Mouse (Mus musculus): ENCODE data around the gene Olfr1331.

GRCm38 (mm10) chr4:118901981-118902380 is 37.5 kb downstream of the Olfr1331 start:
- no peak for TF ChIP-seq CTCF (IDR thresholded peaks at IDR 0.05; ENCODE audit: low read depth)
- no peak for TF ChIP-seq EP300 (optimal IDR thresholded peaks at IDR 0.05)
